Mouse (Mus musculus) neural tube, embryonic 11.5 days (tissue): ENCODE data around the gene Krt81. TPM values are rescaled to one million over a fixed set of nuclear protein-coding genes. Genes with fewer than 3 reads are reported as not detected.

Experiments used
- ATAC-seq: fragments of 200-750 bp; cut with Nextera tagmentation; 2 replicates; pipeline ENCODE4 v1.8.0; 2017; ENCODE audit warnings: moderate number of reproducible peaks, mild to moderate bottlenecking, moderate TSS enrichment, moderate library complexity; ENCODE audit not compliant: insufficient read depth, low FRiP score, low TSS enrichment
- DNase-seq: peaks from one replicate; pipeline ENCODE4 v3.0.0-alpha.2; 2015; ENCODE audit warnings: low spot score
- H3K27ac ChIP-seq: fragments of 300-500 bp; sonication (generic); 2 replicates; pipeline ENCODE4 v1.5.1; 2014; ENCODE audit warnings: low read depth, mild to moderate bottlenecking, low read length
- H3K27me3 ChIP-seq: fragments of 300-500 bp; sonication (generic); 2 replicates; pipeline ENCODE4 v1.6.1; 2014; ENCODE audit warnings: mild to moderate bottlenecking, low read length, mixed read lengths; ENCODE audit not compliant: control insufficient read depth, insufficient read depth
- H3K36me3 ChIP-seq: fragments of 300-500 bp; sonication (generic); 2 replicates; pipeline ENCODE4 v1.6.1; 2014; ENCODE audit warnings: mild to moderate bottlenecking, low read length, moderate library complexity, mixed read lengths; ENCODE audit not compliant: control insufficient read depth, insufficient read depth
- H3K4me1 ChIP-seq: fragments of 300-500 bp; sonication (generic); 2 replicates; pipeline ENCODE4 v1.6.1; 2014; ENCODE audit warnings: low read length, mixed read lengths; ENCODE audit not compliant: control insufficient read depth, insufficient read depth
- H3K4me2 ChIP-seq: fragments of 300-500 bp; sonication (generic); 2 replicates; pipeline ENCODE4 v1.6.1; 2014; ENCODE audit warnings: low read depth, mild to moderate bottlenecking, moderate library complexity
- H3K4me3 ChIP-seq: fragments of 300-500 bp; sonication (generic); 2 replicates; pipeline ENCODE4 v1.5.1; 2014; ENCODE audit warnings: low read depth, low read length
- H3K9ac ChIP-seq: fragments of 300-500 bp; sonication (generic); 2 replicates; pipeline ENCODE4 v1.6.1; 2014; ENCODE audit warnings: mild to moderate bottlenecking, low read length
- H3K9me3 ChIP-seq: fragments of 300-500 bp; sonication (generic); 2 replicates; pipeline ENCODE4 v1.6.1; 2016; ENCODE audit warnings: low read length; ENCODE audit not compliant: control insufficient read depth
- WGBS: fragments of 180-500 bp; shearing (Covaris S2); extraction: QIAGEN DNeasy Blood & Tissue Kit; methylation state at CpG from one replicate; pipeline ENCODE4 v1.1.7; 2014; 5-methylcytosine and 5-hydroxymethylcytosine counted together
- polyA plus RNA-seq: library from polyadenylated mRNA; unstranded; fragments of >200 nt; fragmentation: Nextera tagmentation; extraction: Ambion mirVana; gene quantifications from 2 replicates; pipeline ENCODE4 v1.2.1, GENCODE M21; 2014

Krt81 gene
- polyA plus RNA-seq, 1 experiment from 2014 or later = not detected

DNA sequence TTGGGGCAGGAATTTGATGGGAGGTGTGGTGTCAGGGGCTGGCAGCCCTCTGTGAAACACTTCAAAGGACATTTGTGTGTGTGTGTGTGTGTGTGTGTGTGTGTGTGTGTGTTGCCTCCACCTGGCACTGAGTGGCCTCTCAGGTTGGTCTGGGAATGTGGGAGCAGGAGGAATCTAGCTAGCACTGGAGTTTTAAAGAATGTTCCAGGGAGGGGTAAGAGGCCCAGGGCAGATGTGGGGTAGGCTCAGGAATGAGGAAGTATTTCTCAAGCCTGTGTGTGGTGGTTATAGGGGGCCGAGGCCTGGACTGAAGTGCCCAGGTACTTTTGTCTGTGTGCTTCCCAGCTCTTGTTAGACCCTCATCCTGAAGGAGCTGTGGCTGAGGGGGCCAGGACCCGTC, 52.8 kb downstream of the Krt81 start, which contains the start of gene Krt7:
TSS of gene Krt7 (plus strand) at position 269 of the 400 bp plus-strand sequence.
- ATAC-seq = no peak
- Histone ChIP-seq H3K4me2 (no peak within 1 kb of the TSS), H3K27me3 (peaks cover 18% of the 10 kb centered on the region), H3K4me3 (no peak within 1 kb of the TSS), H3K4me1 (no peaks in the 10 kb centered on the region), H3K36me3 (no peaks in the 10 kb centered on the region), H3K9ac (no peak within 1 kb of the TSS), H3K27ac (no peak within 1 kb of the TSS), H3K9me3 (no peaks in the 10 kb centered on the region)
- 57% methylated on average over 2 of the region's 2 CpGs for WGBS
- no peak for DNase-seq

Other genes starting within 250 kb of the Krt81 start
- gene Grasp, start 239.6 kb downstream of the Krt81 start, polyA plus RNA-seq = 6.6 TPM in 2 replicates
- gene Nr4a1, start 209.5 kb downstream of the Krt81 start, polyA plus RNA-seq = 3.2 and 4.4 TPM in 2 replicates
- gene Atg101, start 179.5 kb downstream of the Krt81 start, polyA plus RNA-seq = 69.5 and 74.4 TPM in 2 replicates
- 0.33 and 0.42 TPM in 2 replicates for gene 6030408B16Rik, start 170.5 kb downstream of the Krt81 start, polyA plus RNA-seq
- gene Krt80, start 93.6 kb downstream of the Krt81 start, polyA plus RNA-seq = not detected in 2 replicates
- gene Krt7, start 52.7 kb downstream of the Krt81 start, polyA plus RNA-seq = 10.6 and 12.3 TPM in 2 replicates
- gene Krt87, start 24.9 kb downstream of the Krt81 start, polyA plus RNA-seq = 0.41 TPM in 1 of 2 replicates, not detected in the other
- gene Krt88, start 16.0 kb downstream of the Krt81 start, polyA plus RNA-seq = not detected in 2 replicates
- not detected in 2 replicates for gene Krt86, start 9.7 kb upstream of the Krt81 start, polyA plus RNA-seq
- gene Krt83, start 27.8 kb upstream of the Krt81 start, polyA plus RNA-seq = not detected in 2 replicates
- not detected in 2 replicates for gene Gm49425, start 53.5 kb upstream of the Krt81 start, polyA plus RNA-seq
- not detected in 2 replicates for gene Krt84, start 69.1 kb upstream of the Krt81 start, polyA plus RNA-seq
- not detected in 2 replicates for gene Krt82, start 86.9 kb upstream of the Krt81 start, polyA plus RNA-seq
- gene Krt90, start 99.2 kb upstream of the Krt81 start, polyA plus RNA-seq = 0.37 and 0.85 TPM in 2 replicates
- not detected in 2 replicates for gene Krt75, start 110.2 kb upstream of the Krt81 start, polyA plus RNA-seq
- not detected in 2 replicates for gene Gm5414, start 164.4 kb upstream of the Krt81 start, polyA plus RNA-seq
- gene Gm5478, start 183.6 kb upstream of the Krt81 start, polyA plus RNA-seq = not detected in 2 replicates
- gene Krt6b, start 216.5 kb upstream of the Krt81 start, polyA plus RNA-seq = not detected in 2 replicates
- 0.09 TPM in 1 of 2 replicates, not detected in the other for gene Krt6a, start 230.6 kb upstream of the Krt81 start, polyA plus RNA-seq
- 5.0 and 6.4 TPM in 2 replicates for gene Krt5, start 249.1 kb upstream of the Krt81 start, polyA plus RNA-seq